Mouse (Mus musculus): ENCODE measurements around the gene Sdc4. TPM values are rescaled to one million over a fixed set of nuclear protein-coding genes. Genes with fewer than 3 reads are reported as not detected.

Sdc4 gene
- total RNA-seq (2023), result 10 to 100 TPM; 13.2 to 13.8 TPM

GRCm38 (mm10) chr2:164443460-164444000 is at the start of gene Sdc4:
TSS of gene Sdc4 (minus strand) at chr2:164443887.

GRCm38 (mm10) chr2:164485681-164486257 is 42.1 kb upstream of the Sdc4 start, which contains the start of gene Dbndd2:
TSS of gene Dbndd2 (plus strand) at chr2:164486106.

GRCm38 (mm10) chr2:164473624-164474023 is 29.9 kb upstream of the Sdc4 start, which contains the start of gene Trp53tg5:
TSS of gene Trp53tg5 (minus strand) at chr2:164473724.

GRCm38 (mm10) chr2:164460745-164461551 is 17.3 kb upstream of the Sdc4 start, which contains the start of gene Gm20458:
TSS of gene Gm20458 (plus strand) at chr2:164460967.

GRCm38 (mm10) chr2:164456864-164457300 is 13.2 kb upstream of the Sdc4 start, which contains the start of gene Sys1:
TSS of gene Sys1 (plus strand) at chr2:164456964.

GRCm38 (mm10) chr2:164405060-164405459 is 38.6 kb downstream of the Sdc4 start, which contains the start of gene Matn4:
TSS of gene Matn4 (minus strand) at chr2:164405160.

GRCm38 (mm10) chr2:164402906-164403305 is 40.8 kb downstream of the Sdc4 start, which contains the start of gene Rbpjl:
TSS of gene Rbpjl (plus strand) at chr2:164403141.

GRCm38 (mm10) chr2:164389020-164389419 is 54.7 kb downstream of the Sdc4 start, which contains the start of gene Slpi:
TSS of gene Slpi (minus strand) at chr2:164389095.

Other genes with a start within 250 kb of the Sdc4 start
- not detected for gene Wfdc15a, start 243.8 kb downstream of the Sdc4 start, total RNA-seq (2023)
- gene Wfdc15b, start 222.2 kb downstream of the Sdc4 start, total RNA-seq (2023), result not detected
- gene Svs2, start 205.4 kb downstream of the Sdc4 start, total RNA-seq (2023), result not detected
- gene Svs3b, start 187.2 kb downstream of the Sdc4 start, total RNA-seq (2023), result not detected
- not detected for gene Svs4, start 165.4 kb downstream of the Sdc4 start, total RNA-seq (2023)
- gene Svs3a, start 154.6 kb downstream of the Sdc4 start, total RNA-seq (2023), result not detected
- gene Svs6, start 127.1 kb downstream of the Sdc4 start, total RNA-seq (2023), result not detected
- not detected for gene Svs5, start 111.1 kb downstream of the Sdc4 start, total RNA-seq (2023)
- 100 to 1,000 TPM; 227 to 229 TPM for gene Slpi, start 54.8 kb downstream of the Sdc4 start, total RNA-seq (2023)
- not detected for gene Rbpjl, start 40.7 kb downstream of the Sdc4 start, total RNA-seq (2023)
- gene Matn4, start 38.7 kb downstream of the Sdc4 start, total RNA-seq (2023), result not detected
- 10 to 100 TPM; 35.5 to 36.0 TPM for gene Sys1, start 13.1 kb upstream of the Sdc4 start, total RNA-seq (2023)
- 10 to 100 TPM; 10.9 to 12.8 TPM for gene Gm20458, start 17.1 kb upstream of the Sdc4 start, total RNA-seq (2023)
- gene Trp53tg5, start 29.8 kb upstream of the Sdc4 start, total RNA-seq (2023), result not detected
- gene Dbndd2, start 42.2 kb upstream of the Sdc4 start, total RNA-seq (2023), result 10 to 100 TPM; 11.1 to 19.7 TPM
- 10 to 100 TPM; 74.5 to 76.9 TPM for gene Pigt, start 53.6 kb upstream of the Sdc4 start, total RNA-seq (2023)
- gene Wfdc2, start 118.5 kb upstream of the Sdc4 start, total RNA-seq (2023), result not detected
- not detected for gene Spint3, start 129.6 kb upstream of the Sdc4 start, total RNA-seq (2023)
- gene Wfdc6a, start 141.6 kb upstream of the Sdc4 start, total RNA-seq (2023), result not detected
- gene Eppin, start 149.7 kb upstream of the Sdc4 start, total RNA-seq (2023), result not detected
- gene Wfdc6b, start 169.6 kb upstream of the Sdc4 start, total RNA-seq (2023), result not detected
- not detected for gene Wfdc8, start 169.7 kb upstream of the Sdc4 start, total RNA-seq (2023)
- not detected for gene Wfdc16, start 194.9 kb upstream of the Sdc4 start, total RNA-seq (2023)
- gene Wfdc10, start 212.2 kb upstream of the Sdc4 start, total RNA-seq (2023), result not detected
- not detected for gene Wfdc9, start 212.7 kb upstream of the Sdc4 start, total RNA-seq (2023)
- not detected for gene Wfdc11, start 230.2 kb upstream of the Sdc4 start, total RNA-seq (2023)
- not detected for gene Wfdc13, start 241.2 kb upstream of the Sdc4 start, total RNA-seq (2023)

Data from monocyte, adult 59 days (primary cell).